Mouse (Mus musculus) lung, postnatal 0 days (tissue): ENCODE measurements around the gene Ugt1a10. TPM values are rescaled to one million over a fixed set of nuclear protein-coding genes. Genes with fewer than 3 reads are reported as not detected.

Experiments used
- ATAC-seq: fragments of 200-750 bp; cut with Nextera tagmentation; 2 replicates; pipeline ENCODE4 v1.8.0; 2017; ENCODE audit warnings: moderate library complexity
- DNase-seq: peaks from one replicate; pipeline ENCODE4 v3.0.0-alpha.2; 2016; ENCODE audit warnings: low spot score
- H3K27ac ChIP-seq: fragments of 300-500 bp; sonication (generic); 2 replicates; pipeline ENCODE4 v1.5.1; 2014; ENCODE audit warnings: antibody characterized with exemption, mild to moderate bottlenecking, low read length, mixed read lengths
- H3K27me3 ChIP-seq: fragments of 300-500 bp; sonication (generic); replicated peaks from 2 replicates; pipeline ENCODE4 v1.6.1; 2014; ENCODE audit warnings: low read length, mixed read lengths; ENCODE audit not compliant: insufficient read depth
- H3K36me3 ChIP-seq: fragments of 300-500 bp; sonication (generic); 2 replicates; pipeline ENCODE4 v1.6.1; 2014; ENCODE audit warnings: low read length, mixed read lengths; ENCODE audit not compliant: insufficient read depth
- H3K4me1 ChIP-seq: fragments of 300-500 bp; sonication (generic); 2 replicates; pipeline ENCODE4 v1.6.1; 2014; ENCODE audit warnings: antibody characterized with exemption, low read depth, low read length, mixed read lengths; ENCODE audit not compliant: insufficient read depth
- H3K4me2 ChIP-seq: fragments of 300-500 bp; sonication (generic); replicated peaks from 2 replicates; pipeline ENCODE4 v1.6.1; 2014; ENCODE audit warnings: low read depth, mild to moderate bottlenecking, low read length, moderate library complexity, mixed read lengths
- H3K4me3 ChIP-seq: fragments of 300-500 bp; sonication (generic); 2 replicates; pipeline ENCODE4 v1.5.1; 2014; ENCODE audit warnings: low read depth, low read length
- H3K9ac ChIP-seq: fragments of 300-500 bp; sonication (generic); replicated peaks from 2 replicates; pipeline ENCODE4 v1.6.1; 2014; ENCODE audit warnings: low read depth, mild to moderate bottlenecking
- H3K9me3 ChIP-seq: fragments of 300-500 bp; sonication (generic); 2 replicates; pipeline ENCODE4 v1.6.1; 2016; ENCODE audit warnings: low read length, mixed read lengths
- CTCF ChIP-seq: IDR thresholded peaks from 2 replicates; pipeline ENCODE4 v1.5.1; 2016; ENCODE audit warnings: antibody characterized with exemption, mild to moderate bottlenecking
- EP300 ChIP-seq: IDR thresholded peaks from 2 replicates; pipeline ENCODE4 v1.6.1; 2016; ENCODE audit warnings: antibody characterized with exemption, mild to moderate bottlenecking, control low read depth
- WGBS: fragments of 180-500 bp; shearing (Covaris S2); extraction: QIAGEN DNeasy Blood & Tissue Kit; methylation state at CpG from one replicate; pipeline ENCODE4 v1.1.7; 2014; 5-methylcytosine and 5-hydroxymethylcytosine counted together
- polyA plus RNA-seq: library from polyadenylated mRNA; unstranded; fragments of >200 nt; fragmentation: Nextera tagmentation; extraction: Ambion mirVana; gene quantifications from 2 replicates; pipeline ENCODE4 v1.2.1, GENCODE M21; 2015

Ugt1a10 gene
- not detected in 2 replicates for polyA plus RNA-seq

DNA sequence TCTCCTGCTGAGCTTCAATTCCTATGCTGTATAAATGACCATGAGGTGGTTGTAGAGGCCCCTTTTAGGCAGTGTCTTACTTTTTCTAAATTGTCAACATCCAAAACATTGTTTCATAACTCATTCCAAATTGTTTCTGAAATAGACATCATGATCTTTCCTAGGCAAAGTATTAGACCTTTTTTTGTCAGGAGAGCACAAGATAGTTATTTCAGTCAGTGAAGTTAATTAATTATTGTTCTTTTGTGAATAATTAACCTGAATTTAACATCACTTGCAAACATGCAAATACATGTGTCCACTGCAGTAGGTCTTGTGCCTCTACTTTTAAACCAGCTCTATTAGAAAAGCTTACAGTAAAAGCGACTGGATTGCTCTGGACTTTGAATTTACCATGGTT lies at the start of gene Ugt1a10:
Ugt1a10 (plus strand) TSS at position 301 of the 400 bp plus-strand sequence.
- H3K4me1 ChIP-seq, result no peaks in the 10 kb centered on the region
- no peak for ATAC-seq
- H3K27ac ChIP-seq, result no peak within 1 kb of the TSS
- H3K9ac ChIP-seq, result no peak within 1 kb of the TSS
- H3K36me3 ChIP-seq, result no peaks in the 10 kb centered on the region
- TF ChIP-seq EP300 (no peak), CTCF (no peak)
- no peaks in the 10 kb centered on the region for H3K27me3 ChIP-seq
- DNase-seq, result no peak
- H3K4me2 ChIP-seq, result no peak within 1 kb of the TSS
- H3K4me3 ChIP-seq, result no peak within 1 kb of the TSS
- 55% methylated on average over 1 of the region's 1 CpGs for WGBS
- no peaks in the 10 kb centered on the region for H3K9me3 ChIP-seq

- WGBS, result 3% methylated on average over 5 of the region's 5 CpGs
- Histone ChIP-seq H3K4me2 (peak overlapping the region; percentile 63), H3K27me3 (no peaks in the 10 kb centered on the region), H3K9me3 (no peaks in the 10 kb centered on the region), H3K4me1 (0 out of 2 replicates have a peak, but pooled peaks cover 3% of the 10 kb centered on the region), H3K4me3 (peak overlapping the region; percentile 74), H3K36me3 (no peaks in the 10 kb centered on the region), H3K27ac (peak overlapping the region; percentile 88), H3K9ac (peak overlapping the region; percentile 92)
- DNase-seq, result peak; percentile 20
- TF ChIP-seq CTCF (no peak), EP300 (no peak)
- ATAC-seq, result peak; percentile 36
Measured at GRCm38 (mm10) chr1:88007692-88008210, 47.4 kb upstream of the Ugt1a10 start.

DNA sequence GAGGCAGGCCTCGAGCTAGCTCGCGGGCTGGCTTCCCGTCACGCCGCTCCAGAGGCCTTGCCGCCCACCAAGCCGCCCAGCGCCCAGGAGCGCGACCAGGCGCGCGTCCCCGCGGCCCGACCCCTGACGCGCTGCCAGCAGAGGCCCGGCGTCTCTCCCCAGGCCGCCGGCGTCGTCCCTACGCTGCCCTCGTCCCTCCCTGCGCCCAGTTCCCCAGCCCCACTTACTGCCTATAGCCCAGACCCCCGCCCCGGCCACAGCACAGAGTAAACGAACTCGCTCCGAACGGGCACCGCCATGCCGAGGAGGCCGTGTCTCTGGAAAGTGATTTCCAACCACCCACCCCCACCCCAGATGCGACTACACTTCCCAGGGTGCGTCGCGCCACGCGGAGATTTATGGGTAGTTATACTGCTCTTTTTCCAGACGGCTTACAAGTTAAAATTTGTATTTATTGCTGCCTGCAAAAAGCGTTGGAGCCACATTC lies 46.9 kb upstream of the Ugt1a10 start, which contains the start of gene Usp40:
Usp40 (minus strand) TSS at position 341 of the 487 bp plus-strand sequence.
- peak within 1 kb of the TSS; percentile 74 for H3K4me3 ChIP-seq
- TF ChIP-seq CTCF (no peak), EP300 (no peak)
- ATAC-seq, result peak; percentile 96
- H3K36me3 ChIP-seq, result no peaks in the 10 kb centered on the region
- peak within 1 kb of the TSS; percentile 63 for H3K4me2 ChIP-seq
- H3K27me3 ChIP-seq, result no peaks in the 10 kb centered on the region
- H3K27ac ChIP-seq, result peak within 1 kb of the TSS; percentile 88
- H3K9ac ChIP-seq, result peak within 1 kb of the TSS; percentile 92
- H3K9me3 ChIP-seq, result no peaks in the 10 kb centered on the region
- H3K4me1 ChIP-seq, result 0 out of 2 replicates have a peak, but pooled peaks cover 3% of the 10 kb centered on the region
- 0% methylated on average over 37 of the region's 45 CpGs for WGBS
- DNase-seq, result peak; percentile 80

GRCm38 (mm10) chr1:88008735-88009134 lies 46.5 kb upstream of the Ugt1a10 start:
- H3K27me3 ChIP-seq, result no peaks in the 10 kb centered on the region
- no peak overlapping the region for H3K27ac ChIP-seq
- TF ChIP-seq EP300 (no peak), CTCF (no peak)
- DNase-seq (no peak), ATAC-seq (no peak)
- H3K9ac ChIP-seq, result peak overlapping the region; percentile 92; the same call in 1 of the 2 replicates
- no peaks in the 10 kb centered on the region for H3K36me3 ChIP-seq
- WGBS, result 29% methylated on average over 4 of the region's 4 CpGs
- H3K4me3 ChIP-seq, result peak overlapping the region; percentile 74
- H3K4me1 ChIP-seq, result 0 out of 2 replicates have a peak, but pooled peaks cover 3% of the 10 kb centered on the region
- H3K9me3 ChIP-seq, result no peaks in the 10 kb centered on the region
- peak overlapping the region; percentile 63 for H3K4me2 ChIP-seq

GRCm38 (mm10) chr1:88009521-88009920 lies 45.7 kb upstream of the Ugt1a10 start:
- Histone ChIP-seq H3K9me3 (no peaks in the 10 kb centered on the region), H3K36me3 (no peaks in the 10 kb centered on the region), H3K4me3 (no peak overlapping the region), H3K27ac (no peak overlapping the region), H3K9ac (no peak overlapping the region), H3K27me3 (no peaks in the 10 kb centered on the region), H3K4me1 (0 out of 2 replicates have a peak, but pooled peaks cover 3% of the 10 kb centered on the region), H3K4me2 (no peak overlapping the region)
- no peak for TF ChIP-seq CTCF
- WGBS, result 62% methylated on average over 3 of the region's 3 CpGs
- no peak for ATAC-seq
- DNase-seq, result no peak

GRCm38 (mm10) chr1:88013726-88014125 lies 41.5 kb upstream of the Ugt1a10 start:
- WGBS, result 54% methylated on average over 3 of the region's 3 CpGs
- DNase-seq, result peak; percentile 41
- no peaks in the 10 kb centered on the region for H3K4me1 ChIP-seq
- H3K4me3 ChIP-seq, result no peak overlapping the region
- no peak overlapping the region for H3K27ac ChIP-seq
- H3K9ac ChIP-seq, result no peak overlapping the region
- H3K4me2 ChIP-seq, result no peak overlapping the region
- no peak for TF ChIP-seq EP300
- no peak for TF ChIP-seq CTCF
- H3K36me3 ChIP-seq, result no peaks in the 10 kb centered on the region
- no peaks in the 10 kb centered on the region for H3K9me3 ChIP-seq
- ATAC-seq, result no peak
- no peaks in the 10 kb centered on the region for H3K27me3 ChIP-seq
